Mouse (Mus musculus) naive thymus-derived CD4-positive, alpha-beta T cell, adult 2 months (primary cell): ENCODE data around the gene Krt87.

Experiments
- DNase-seq: peaks from one replicate; pipeline ENCODE4 v3.0.0-alpha.2; 2011; ENCODE audit warnings: low read depth

Krt87 gene

GRCm38 (mm10) chr15:101418950-101419349, 19.7 kb downstream of the Krt87 start:
- DNase-seq = no peak

- no peak for DNase-seq
These were observed 23.6 kb downstream of the Krt87 start for GRCm38 (mm10) chr15:101414807-101415565.

DNA sequence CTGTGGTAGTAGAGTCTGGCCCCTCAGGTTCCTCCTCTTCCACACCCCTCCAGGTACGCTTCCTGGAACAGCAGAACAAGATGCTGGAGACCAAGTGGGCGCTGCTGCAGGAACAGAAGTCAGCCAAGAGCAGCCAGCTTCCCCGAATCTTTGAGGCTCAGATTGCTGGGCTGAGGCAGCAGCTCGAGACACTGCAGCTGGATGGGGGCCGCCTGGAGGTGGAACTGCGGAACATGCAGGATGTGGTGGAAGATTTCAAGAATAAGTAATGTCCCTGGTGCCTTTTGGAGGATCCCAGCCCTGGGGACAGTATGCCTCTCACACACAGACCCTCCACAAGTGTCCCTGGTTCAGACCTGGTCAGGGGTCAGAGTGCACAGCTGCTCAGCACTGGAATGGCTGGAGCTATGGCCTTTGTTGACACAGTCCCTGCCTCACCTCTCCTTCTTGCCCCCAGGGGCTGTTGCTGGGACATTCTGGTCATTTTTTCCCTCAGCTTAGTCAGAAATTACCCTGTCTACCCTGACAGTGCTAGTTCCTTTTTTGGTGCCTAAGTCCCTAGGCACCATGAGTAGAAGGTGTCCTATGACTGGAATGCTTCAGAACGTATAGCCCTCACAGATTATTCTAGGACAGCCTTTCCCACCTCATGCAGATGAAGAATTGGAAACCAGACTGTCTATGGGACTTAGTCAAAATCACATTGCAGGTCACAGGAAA, 24.5 kb downstream of the Krt87 start:
- no peak for DNase-seq

DNA sequence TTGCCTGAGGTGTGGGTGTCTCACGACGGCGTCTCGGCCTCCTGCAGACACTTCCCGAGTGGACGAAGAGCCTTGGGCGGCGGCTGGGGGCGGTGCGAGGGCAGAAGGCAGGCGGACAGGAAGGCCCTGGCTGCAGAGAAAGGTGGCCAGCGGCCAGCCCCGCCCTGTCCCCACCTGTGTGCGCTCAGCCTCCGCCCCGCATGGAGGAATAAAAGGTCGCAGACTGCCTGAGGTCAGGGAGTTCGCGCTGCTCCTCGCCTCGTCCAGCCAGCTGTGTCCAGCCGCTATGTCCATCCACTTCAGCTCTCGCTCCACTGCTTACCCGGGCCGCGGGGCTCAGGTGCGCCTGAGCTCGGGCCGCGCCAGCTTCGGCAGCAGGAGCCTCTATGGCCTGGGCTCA, 26.4 kb downstream of the Krt87 start:
- no peak for DNase-seq

DNA sequence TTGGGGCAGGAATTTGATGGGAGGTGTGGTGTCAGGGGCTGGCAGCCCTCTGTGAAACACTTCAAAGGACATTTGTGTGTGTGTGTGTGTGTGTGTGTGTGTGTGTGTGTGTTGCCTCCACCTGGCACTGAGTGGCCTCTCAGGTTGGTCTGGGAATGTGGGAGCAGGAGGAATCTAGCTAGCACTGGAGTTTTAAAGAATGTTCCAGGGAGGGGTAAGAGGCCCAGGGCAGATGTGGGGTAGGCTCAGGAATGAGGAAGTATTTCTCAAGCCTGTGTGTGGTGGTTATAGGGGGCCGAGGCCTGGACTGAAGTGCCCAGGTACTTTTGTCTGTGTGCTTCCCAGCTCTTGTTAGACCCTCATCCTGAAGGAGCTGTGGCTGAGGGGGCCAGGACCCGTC, 27.8 kb downstream of the Krt87 start, which contains the start of gene Krt7:
Gene Krt7 (plus strand): TSS at position 269 of the 400 bp plus-strand sequence.
- DNase-seq = no peak

DNA sequence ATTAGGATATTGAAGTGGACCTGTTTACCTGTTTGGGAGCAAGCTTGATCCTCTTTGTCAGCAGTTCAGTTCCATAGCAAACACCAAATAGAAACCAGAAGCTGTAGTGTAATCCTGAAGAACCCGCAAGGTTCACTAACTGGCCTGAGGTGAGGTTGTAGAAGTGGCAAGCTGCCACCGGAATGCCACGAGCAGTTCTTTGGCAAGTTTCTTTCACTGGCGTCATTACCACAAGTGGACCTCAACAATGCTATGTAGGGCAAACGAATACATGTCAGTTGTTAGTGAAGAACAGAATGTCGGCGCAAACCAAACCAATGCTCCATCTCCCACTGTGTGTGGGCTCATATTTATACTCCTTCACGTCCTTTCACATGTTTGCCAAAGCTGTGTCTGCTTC, 40.3 kb downstream of the Krt87 start:
- DNase-seq = no peak

- DNase-seq = no peak
These were observed 40.9 kb downstream of the Krt87 start for GRCm38 (mm10) chr15:101397683-101398082.

DNA sequence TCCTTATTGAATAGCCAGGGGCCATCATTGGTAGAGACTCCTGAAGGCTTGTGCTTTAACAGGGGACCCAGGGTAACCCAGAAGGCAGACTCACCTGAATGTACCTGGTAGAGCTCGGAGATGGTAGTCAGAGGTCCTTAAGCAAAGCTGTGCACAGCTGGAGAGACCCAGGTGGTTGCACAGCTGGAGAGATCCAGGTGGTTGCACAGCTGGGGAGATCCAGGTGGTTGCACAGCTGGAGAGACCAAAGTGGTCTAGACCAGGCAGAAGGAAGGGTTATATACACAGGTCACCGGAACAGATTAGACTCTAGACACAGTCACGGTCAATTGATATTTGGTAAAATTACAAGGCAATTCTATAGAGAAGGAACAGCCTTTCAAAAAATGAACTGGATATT, 41.7 kb downstream of the Krt87 start:
- no peak for DNase-seq

DNA sequence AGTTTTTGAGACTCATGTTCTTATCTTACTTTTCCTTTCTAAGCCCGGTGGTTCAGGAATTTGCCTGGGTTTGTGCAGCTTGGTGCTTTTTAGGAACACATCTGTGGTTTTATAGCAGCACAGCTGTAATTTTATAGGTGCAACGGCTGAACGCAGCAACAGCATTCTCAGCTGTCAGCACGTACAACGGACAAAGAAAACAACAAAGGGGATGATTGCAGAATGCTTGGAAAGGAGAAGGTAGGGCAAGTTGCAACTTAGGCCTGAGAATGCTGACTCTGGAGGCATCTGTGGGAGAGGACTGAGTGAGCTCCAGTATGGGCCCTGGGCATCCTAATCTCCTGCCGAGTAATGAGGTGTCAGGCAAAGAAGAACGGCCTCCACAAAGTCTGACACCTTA, 42.1 kb downstream of the Krt87 start:
- no peak for DNase-seq

GRCm38 (mm10) chr15:101394908-101395307, 43.7 kb downstream of the Krt87 start:
- DNase-seq = no peak

DNA sequence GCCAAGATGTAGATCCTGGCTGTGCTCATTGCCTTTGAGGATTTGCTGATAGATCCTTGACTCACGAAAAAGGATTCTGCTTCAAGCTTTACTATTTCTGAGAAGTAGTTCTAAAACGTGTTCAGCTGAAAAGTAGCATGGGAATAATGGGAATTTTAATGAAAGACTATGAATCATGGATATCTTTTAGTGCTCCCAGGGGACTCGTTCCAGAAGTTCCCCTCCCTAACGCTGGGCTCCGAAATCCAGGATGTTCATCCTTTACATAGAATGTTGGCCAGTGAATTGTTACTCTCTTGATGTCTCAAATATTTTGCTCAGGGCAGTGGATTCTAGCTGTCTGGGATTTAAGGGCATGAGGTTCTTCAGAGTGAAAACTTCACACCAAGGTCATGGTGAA, 46.4 kb downstream of the Krt87 start:
- no peak for DNase-seq

- no peak for DNase-seq
These were observed 48.4 kb downstream of the Krt87 start for GRCm38 (mm10) chr15:101390203-101390602.

GRCm38 (mm10) chr15:101388034-101388541, 50.5 kb downstream of the Krt87 start:
- DNase-seq = peak; percentile 30

GRCm38 (mm10) chr15:101387176-101387575, 51.4 kb downstream of the Krt87 start:
- DNase-seq = peak; percentile 8

- no peak for DNase-seq
These were observed 53.5 kb downstream of the Krt87 start for GRCm38 (mm10) chr15:101385064-101385463.

DNA sequence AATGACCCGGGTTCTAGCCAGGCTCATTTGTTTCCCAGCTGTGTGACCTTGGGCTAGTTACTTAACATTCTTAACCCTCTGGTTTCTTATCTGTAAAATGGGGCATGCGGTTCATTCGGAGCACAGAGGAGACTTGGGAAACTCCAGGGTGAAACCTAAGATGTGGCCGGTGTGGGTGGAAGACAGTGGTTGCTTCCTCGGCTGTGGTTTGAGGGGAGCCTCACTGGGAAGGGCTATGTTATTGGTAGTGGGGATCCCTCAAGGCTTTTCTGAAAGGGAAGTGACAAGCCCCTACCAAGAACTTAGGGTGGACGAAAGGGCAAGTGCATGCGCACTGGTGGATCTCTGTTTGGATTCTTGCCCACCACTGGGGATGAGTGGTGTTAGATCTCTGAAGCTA, 54.0 kb downstream of the Krt87 start:
- no peak for DNase-seq

- DNase-seq = no peak
These were observed 55.8 kb downstream of the Krt87 start for GRCm38 (mm10) chr15:101382811-101383210.

DNA sequence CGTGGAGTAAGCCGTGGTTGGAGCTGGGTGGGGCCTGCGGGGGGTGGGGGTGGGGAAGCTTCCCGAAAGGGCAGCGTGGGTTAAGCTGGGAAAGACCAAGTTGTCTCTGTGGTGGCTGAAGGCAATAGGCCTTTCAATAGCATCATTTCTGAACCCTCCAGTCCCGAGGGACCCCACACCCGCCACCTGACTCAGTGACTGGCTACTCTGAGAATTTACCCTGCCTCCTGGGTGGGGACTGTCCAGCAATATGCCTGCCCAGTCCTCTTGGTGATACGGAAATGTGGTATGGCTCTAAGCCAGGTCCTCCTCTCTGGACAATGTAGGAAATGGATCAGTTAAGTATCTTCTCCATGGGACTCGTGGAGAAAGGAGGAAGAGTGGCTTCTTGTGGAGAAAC, 56.8 kb downstream of the Krt87 start:
- no peak for DNase-seq
